Mouse (Mus musculus) MEL (cell line): Measurements from ENCODE around the gene Themis3.

Experiments used
- CHD2 ChIP-seq: IDR thresholded peaks from 2 replicates; pipeline ENCODE4 v1.6.1; 2011; ENCODE audit warnings: low read length, improper control_type of control experiment
- CTCF ChIP-seq, 3 experiments: IDR thresholded peaks in 2 of 3; conservative IDR thresholded peaks in 1 of 3; 2 replicates each; pipeline ENCODE4 v1.5.1; 2011 to 2012; ENCODE audit warnings: low read length in 3 of 3, low read depth in 2 of 3, mild to moderate bottlenecking in 2 of 3, improper control_type of control experiment in 1 of 3, inconsistent platforms in 1 of 3, mixed read lengths in 1 of 3, moderate library complexity in 1 of 3; ENCODE audit not compliant: control insufficient read depth in 1 of 3, insufficient read depth in 1 of 3, poor library complexity in 1 of 3, severe bottlenecking in 1 of 3
- EP300 ChIP-seq, 2 experiments: IDR thresholded peaks; 2 replicates each; pipeline ENCODE4 v1.6.1; 2011; ENCODE audit warnings: improper control_type of control experiment in 2 of 2, low read length in 2 of 2, low read depth in 1 of 2, mild to moderate bottlenecking in 1 of 2
- GATA1 ChIP-seq: IDR thresholded peaks from 2 replicates; pipeline ENCODE4 v1.6.1; 2011; ENCODE audit warnings: low read depth, low read length, improper control_type of control experiment
- JUND ChIP-seq: IDR thresholded peaks from 2 replicates; pipeline ENCODE4 v1.6.1; 2011; ENCODE audit warnings: low read depth, mild to moderate bottlenecking, improper control_type of control experiment, low read length
- MAX ChIP-seq: IDR thresholded peaks from 2 replicates; pipeline ENCODE4 v1.6.1; 2011; ENCODE audit warnings: low read length, improper control_type of control experiment
- MXI1 ChIP-seq: IDR thresholded peaks from 2 replicates; pipeline ENCODE4 v1.6.1; 2011; ENCODE audit warnings: mild to moderate bottlenecking, low read depth, low read length, improper control_type of control experiment
- MYC ChIP-seq: IDR thresholded peaks from 2 replicates; pipeline ENCODE4 v1.6.1; 2011; ENCODE audit warnings: low read depth, mild to moderate bottlenecking, low read length, improper control_type of control experiment, moderate library complexity
- POLR2A ChIP-seq, 2 experiments: IDR thresholded peaks; 2 replicates each; pipeline ENCODE4 v1.6.1; 2011 to 2012; ENCODE audit warnings: low read length in 2 of 2, mild to moderate bottlenecking in 2 of 2, control low read depth in 1 of 2, improper control_type of control experiment in 1 of 2, low read depth in 1 of 2, moderate library complexity in 1 of 2; ENCODE audit not compliant: control insufficient read depth in 1 of 2, insufficient read depth in 1 of 2, poor library complexity in 1 of 2
- TCF12 ChIP-seq: IDR thresholded peaks from 2 replicates; pipeline ENCODE4 v1.6.1; 2014; ENCODE audit warnings: low read depth, mild to moderate bottlenecking, inconsistent platforms, low read length, improper control_type of control experiment, moderate library complexity
- USF1 ChIP-seq: IDR thresholded peaks from 2 replicates; pipeline ENCODE4 v1.6.1; 2014; ENCODE audit warnings: low read depth, mild to moderate bottlenecking, inconsistent platforms, low read length, improper control_type of control experiment, moderate library complexity
- ZKSCAN1 ChIP-seq: IDR thresholded peaks from 2 replicates; pipeline ENCODE4 v1.6.1; 2012; ENCODE audit warnings: low read depth, mild to moderate bottlenecking, inconsistent platforms, low read length, improper control_type of control experiment, moderate library complexity
- ZMIZ1 ChIP-seq: IDR thresholded peaks from 2 replicates; pipeline ENCODE4 v1.6.1; 2012; ENCODE audit warnings: low read depth, mild to moderate bottlenecking, inconsistent platforms, low read length, improper control_type of control experiment, moderate library complexity
- ZNF384 ChIP-seq: IDR thresholded peaks from 2 replicates; pipeline ENCODE4 v1.6.1; 2012; ENCODE audit warnings: low read depth, mild to moderate bottlenecking, inconsistent platforms, low read length, improper control_type of control experiment

DNA sequence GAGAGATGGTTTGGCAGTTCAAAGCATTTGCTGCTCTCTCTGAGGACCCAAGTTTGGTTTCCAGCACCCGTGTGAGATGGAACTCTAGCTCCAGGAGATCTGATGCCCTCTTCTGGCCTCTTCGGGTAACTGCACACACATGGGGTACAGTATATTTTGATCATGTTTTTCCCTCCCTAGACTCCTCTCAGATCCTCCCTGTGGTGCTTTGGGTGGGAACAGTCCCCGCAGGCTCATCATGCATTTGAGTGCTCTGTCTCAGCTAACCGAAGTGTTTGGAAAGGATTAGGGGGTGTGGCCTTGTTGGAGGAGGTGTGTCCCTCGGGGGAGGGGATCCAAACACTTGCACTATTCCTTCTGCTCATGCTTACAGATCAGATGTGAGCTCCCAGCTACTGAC is 43.9 kb downstream of the Themis3 start:
- no peak for TF ChIP-seq MYC
- TF ChIP-seq POLR2A (IDR thresholded peaks at IDR 0.05; ENCODE audit: control insufficient read depth in 1 of 2, insufficient read depth in 1 of 2, low read depth in 1 of 2, low read length in 2 of 2, poor library complexity in 1 of 2): no peak
- no peak for TF ChIP-seq MXI1
- TF ChIP-seq EP300 (IDR thresholded peaks at IDR 0.05; ENCODE audit: low read depth in 1 of 2, low read length in 2 of 2): no peak
- TF ChIP-seq CTCF (IDR thresholded peaks at IDR 0.05 in 2 of 3, conservative IDR thresholded peaks at IDR 0.05 in 1 of 3; ENCODE audit: control insufficient read depth in 1 of 3, insufficient read depth in 1 of 3, low read depth in 2 of 3, low read length in 3 of 3, poor library complexity in 1 of 3, severe bottlenecking in 1 of 3): peak in 1 of 3 experiments; percentile 15; a peak in 1 of 6 replicates
- TF ChIP-seq CHD2: no peak
- no peak for TF ChIP-seq JUND
- no peak for TF ChIP-seq ZNF384
- no peak for TF ChIP-seq MAX
- no peak for TF ChIP-seq USF1
- no peak for TF ChIP-seq ZMIZ1
- TF ChIP-seq GATA1: no peak
- no peak for TF ChIP-seq ZKSCAN1
- TF ChIP-seq TCF12: no peak
